Mouse (Mus musculus) adrenal gland, adult 8-10 months (tissue): Measurements from ENCODE around the gene Evx2. TPM values are rescaled to one million over a fixed set of nuclear protein-coding genes. Genes with fewer than 3 reads are reported as not detected.

Source experiments
- DNase-seq: peaks from one replicate; pipeline ENCODE4 v3.0.0; 2022
- total RNA-seq, 4 experiments: library from RNA; stranded (reverse); gene quantifications; 2 replicates each; pipeline ENCODE4 v1.2.4; 2022

Gene Evx2
- total RNA-seq, 4 experiments from 2014 or later, result not detected

GRCm38 (mm10) chr2:74680561-74681398 lies 21.4 kb upstream of the Evx2 start:
- DNase-seq, result no peak

DNA sequence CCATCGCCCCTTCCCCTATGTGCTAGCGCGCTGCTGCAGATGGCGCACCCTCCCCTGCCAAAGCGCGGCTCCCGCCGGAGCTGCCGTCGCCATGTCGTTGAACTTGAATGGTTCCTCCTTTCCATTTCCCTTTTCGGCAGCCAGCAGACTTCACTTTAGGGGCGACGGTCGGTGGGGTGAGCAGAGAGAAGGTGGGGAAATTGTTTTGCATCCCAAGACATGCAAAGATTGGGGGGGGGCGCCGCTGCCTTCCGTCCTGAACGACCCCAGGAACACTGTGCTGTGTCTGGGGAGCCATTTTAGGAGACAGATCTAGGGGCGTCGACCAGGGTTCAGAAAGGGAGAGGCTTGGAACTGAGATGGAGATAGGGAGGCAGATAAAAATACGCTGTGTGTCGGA lies 20.6 kb upstream of the Evx2 start:
- no peak for DNase-seq

- DNase-seq, result no peak
Observed at GRCm38 (mm10) chr2:74679596-74679971, 20.2 kb upstream of the Evx2 start.

DNA sequence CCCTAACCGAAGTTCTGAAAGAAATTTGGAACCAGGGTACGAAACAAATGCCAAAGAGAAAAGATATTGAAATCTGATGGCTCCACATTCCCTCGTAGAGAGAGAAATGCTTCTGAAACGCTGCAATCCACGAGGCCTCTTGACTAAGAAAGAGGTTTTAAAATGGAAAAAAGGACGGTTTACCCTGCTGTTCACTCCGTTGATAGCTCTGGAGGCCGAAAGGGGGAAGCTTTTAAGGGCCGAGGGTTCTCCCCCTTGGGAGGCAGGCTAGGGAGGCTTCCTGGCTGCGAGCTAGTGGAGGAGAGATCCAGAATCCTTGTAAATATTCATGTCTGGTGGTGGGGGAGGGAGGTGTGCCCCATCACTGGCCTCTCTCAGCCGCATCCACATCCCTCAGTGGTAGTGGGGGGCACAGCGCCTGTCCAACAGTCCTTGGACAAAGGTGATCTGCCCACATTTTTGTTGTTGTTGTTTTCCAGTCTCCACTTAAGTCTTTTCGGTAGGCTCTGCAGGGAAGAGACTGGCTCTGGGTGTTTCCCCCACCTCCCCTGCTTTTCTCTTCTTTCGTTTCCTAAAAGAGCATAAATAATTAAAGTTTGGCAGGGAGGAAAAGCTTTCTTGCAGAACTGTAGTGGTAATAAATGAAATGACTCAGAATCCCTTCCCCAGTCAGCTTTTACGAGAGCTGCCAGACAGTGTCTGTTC lies 19.7 kb upstream of the Evx2 start, which contains the start of gene Hoxd11:
Hoxd11 (plus strand) TSS at position 667 of the 705 bp plus-strand sequence.
- DNase-seq, result no peak

DNA sequence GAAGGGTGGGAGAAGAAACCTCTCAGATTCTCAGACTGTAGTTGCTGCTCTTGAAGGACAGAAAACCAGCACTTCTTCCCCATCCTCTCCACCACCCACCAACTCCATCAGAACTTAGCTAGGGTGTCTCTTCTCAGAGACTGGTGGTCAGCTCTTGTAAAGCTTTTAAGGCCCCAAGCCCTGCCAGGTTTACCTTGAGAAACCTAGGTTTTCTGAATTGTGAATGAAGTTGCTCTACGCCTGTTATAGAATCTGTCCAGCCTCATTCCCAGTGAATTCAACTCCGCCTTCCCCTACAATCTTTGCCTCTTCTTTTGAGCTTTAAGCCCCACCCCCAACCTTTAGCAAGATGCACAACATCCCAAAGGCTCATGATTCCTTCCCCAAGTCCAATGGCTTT lies 17.7 kb upstream of the Evx2 start:
- DNase-seq, result no peak

DNA sequence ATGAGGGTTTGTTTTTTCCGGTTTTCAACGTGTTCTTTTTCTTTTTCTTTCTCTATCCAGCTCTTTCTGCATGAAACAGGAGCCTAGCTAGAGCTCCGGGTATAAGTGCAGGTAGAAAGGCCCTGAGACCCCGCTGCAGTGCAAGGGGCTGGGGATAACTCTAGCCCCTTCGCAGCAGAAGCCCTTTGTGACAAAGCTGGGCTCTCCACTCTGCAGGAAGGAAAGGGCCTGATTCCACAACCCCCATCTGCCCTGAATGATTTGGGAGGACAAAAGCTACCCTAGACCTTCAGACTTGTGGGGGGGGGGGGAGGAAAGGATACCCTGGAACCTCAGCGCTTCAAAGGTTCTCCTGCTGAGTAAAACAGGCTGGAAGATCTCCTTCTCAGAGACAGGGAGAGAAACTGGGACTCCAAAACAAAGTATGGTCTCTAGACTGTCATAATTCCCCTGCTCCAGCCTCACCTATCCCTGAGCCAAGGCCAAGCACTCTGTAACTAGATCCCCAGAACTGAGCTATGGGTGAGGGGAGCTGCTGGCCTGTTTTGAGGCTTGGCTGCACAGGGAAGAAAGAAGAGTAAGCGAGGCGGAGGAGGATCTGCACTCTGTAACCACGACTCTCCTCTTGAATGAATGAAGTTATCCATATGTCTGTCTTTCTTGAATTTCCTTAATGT lies 17.2 kb upstream of the Evx2 start:
- DNase-seq, result no peak

DNA sequence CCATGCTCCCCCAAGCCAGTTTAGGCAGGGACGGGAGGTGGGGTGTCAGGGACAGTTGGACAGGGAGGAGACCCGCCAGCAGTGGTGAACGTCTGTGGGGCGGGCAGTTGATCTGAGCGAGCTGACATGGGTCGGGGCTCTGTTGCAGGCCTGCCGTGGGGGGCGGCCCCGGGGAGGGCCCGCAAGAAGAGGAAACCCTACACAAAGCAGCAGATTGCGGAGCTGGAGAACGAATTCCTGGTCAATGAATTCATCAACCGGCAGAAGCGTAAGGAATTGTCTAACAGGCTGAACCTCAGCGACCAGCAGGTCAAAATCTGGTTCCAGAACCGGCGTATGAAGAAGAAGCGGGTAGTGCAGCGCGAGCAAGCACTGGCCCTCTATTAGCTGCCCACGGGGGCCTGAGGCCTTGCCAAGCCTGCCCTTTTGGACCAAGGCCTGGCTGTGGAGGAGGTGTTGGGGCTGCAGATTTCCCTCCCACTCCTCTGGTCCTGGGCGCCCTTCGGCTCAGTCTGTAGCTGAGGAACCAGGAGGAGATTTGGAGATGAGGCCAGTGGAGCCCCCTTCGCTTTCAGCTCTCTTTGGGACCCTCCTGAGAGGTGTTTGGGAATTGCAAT lies 16.4 kb upstream of the Evx2 start:
- no peak for DNase-seq

DNA sequence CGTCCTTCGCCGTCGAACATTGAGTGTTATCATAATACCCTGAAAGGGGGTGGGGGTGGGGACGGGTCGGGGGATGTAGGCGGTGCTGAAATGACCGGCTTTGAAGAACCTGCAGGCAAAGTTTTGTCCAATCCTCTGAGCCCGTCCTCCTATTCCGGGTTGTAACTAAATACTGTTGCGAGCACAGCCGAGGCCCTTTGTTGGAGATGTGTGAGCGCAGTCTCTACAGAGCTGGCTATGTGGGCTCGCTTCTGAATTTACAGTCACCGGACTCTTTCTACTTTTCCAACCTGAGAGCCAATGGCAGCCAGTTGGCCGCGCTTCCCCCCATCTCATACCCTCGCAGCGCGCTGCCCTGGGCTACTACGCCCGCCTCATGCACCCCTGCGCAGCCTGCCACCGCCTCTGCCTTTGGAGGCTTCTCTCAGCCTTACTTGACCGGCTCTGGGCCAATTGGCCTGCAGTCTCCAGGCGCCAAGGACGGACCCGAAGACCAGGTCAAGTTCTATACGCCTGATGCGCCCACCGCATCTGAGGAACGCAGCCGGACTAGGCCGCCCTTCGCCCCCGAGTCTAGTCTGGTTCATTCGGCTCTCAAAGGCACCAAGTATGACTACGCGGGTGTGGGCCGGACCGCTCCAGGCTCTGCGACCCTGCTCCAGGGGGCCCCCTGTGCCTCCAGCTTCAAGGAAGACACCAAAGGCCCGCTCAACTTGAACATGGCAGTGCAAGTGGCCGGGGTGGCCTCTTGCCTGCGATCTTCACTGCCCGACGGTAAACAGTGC lies 15.7 kb upstream of the Evx2 start, which contains the start of gene Hoxd12:
Hoxd12 (plus strand) TSS at position 133 of the 785 bp plus-strand sequence.
- no peak for DNase-seq

- DNase-seq, result no peak
Observed at GRCm38 (mm10) chr2:74673835-74674425, 14.6 kb upstream of the Evx2 start.

DNA sequence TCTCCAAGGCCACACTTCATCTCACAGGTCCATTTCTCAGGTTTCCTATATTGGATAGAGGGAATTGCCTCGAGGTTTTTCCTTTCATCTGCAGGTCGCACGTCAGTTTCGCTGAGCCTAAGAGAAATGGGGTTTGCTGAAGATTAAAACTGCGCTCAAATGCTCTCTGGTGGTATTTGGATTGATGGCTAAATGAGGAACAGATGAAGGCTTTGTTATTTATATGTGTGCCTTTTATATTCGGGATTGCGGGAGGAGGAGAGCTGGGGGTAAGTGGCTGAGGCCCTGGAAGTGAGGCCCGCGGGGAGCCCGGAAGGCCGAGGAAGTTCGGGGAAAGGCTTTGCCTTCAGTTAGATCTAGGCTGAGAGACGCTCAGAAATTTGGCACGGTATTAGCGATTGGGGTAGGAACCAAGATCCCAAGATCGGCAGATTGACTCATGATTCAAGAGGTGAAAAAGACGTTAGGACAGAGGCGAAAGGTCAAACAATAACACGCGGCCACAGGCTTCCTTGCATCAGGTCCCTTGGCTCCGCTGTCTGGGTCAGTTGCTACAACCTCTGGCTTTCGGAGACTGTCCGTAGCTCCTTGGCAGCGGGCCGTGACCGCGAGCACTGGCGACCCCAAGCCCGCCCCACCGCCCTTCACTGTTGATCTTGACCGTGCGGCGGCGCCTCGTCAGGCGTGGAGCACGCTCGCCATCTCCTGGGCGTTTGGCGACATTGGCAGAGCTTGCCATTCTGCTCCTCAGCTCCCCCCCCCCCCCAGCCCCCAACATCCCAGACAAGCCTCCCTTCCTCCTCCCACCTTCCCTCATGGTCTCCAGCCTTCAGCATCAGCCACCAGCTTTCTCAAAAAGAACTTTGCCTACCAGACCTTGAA lies 13.4 kb upstream of the Evx2 start:
- no peak for DNase-seq

DNA sequence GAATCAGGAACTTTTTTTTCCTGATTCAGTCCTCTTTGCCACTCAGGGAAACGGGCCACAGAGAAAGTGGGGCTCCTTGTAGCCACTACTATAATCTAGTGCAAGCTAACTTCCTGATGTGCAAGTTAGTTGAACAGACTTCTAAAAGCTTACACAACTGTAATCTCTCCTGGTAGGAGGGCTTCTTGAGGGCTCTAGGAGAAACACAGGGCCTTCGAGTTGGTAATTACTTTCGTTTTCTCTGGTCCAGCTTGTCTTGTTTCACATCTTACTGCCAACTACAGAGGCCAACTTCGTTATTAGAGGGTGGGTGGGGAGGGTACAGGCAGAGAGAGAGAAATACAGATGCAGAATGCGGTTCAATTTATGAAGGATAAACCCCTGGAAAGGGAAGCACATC lies 12.5 kb upstream of the Evx2 start:
- no peak for DNase-seq

GRCm38 (mm10) chr2:74670632-74671188 lies 11.4 kb upstream of the Evx2 start:
- DNase-seq, result no peak

DNA sequence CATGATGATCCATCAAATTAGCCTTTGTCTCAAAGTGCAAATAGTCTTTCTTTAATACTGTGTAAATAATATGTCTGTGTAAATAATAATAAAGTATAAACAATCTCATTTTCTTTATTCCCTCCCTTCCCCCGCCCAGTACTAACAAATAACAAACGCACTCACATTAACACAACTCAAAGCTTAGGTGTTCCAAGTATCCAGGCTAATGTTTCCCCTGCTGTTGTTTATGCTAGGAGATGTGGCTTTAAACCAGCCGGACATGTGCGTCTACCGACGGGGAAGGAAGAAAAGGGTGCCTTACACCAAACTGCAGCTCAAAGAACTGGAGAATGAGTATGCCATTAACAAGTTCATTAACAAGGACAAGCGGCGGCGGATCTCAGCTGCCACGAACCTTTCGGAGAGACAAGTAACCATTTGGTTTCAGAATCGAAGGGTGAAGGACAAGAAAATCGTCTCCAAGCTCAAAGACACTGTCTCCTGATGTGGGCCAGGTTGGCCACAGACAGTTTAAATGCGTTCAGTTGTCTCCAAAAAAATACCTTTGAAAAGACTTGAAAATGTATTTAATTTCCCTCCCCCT lies 10.4 kb upstream of the Evx2 start:
- DNase-seq, result no peak

GRCm38 (mm10) chr2:74669230-74669578 lies 9.8 kb upstream of the Evx2 start:
- DNase-seq, result no peak

GRCm38 (mm10) chr2:74668370-74669229 lies 9.2 kb upstream of the Evx2 start:
- no peak for DNase-seq

GRCm38 (mm10) chr2:74667842-74668357 lies 8.5 kb upstream of the Evx2 start, which contains the start of gene Hoxd13:
Gene Hoxd13 (plus strand): TSS chr2:74668310.
- no peak for DNase-seq

- no peak for DNase-seq
Observed at GRCm38 (mm10) chr2:74667191-74667841, 8.0 kb upstream of the Evx2 start.

- DNase-seq, result no peak
Observed at GRCm38 (mm10) chr2:74666411-74666810, 7.1 kb upstream of the Evx2 start.
